Mouse (Mus musculus) monocyte, adult 2 months (primary cell): ENCODE measurements at regions not wholly inside any gene's neighbourhood (a gene's known extent, or its start where the extent isn't known, plus 50 kb on each side); places are given as distances from the start of the nearest gene placed in this dataset.

Source experiments
- DNase-seq, 2 experiments: peaks; one replicate each; pipeline ENCODE4 v3.0.0; 2022; ENCODE audit warnings: low spot score in 2 of 2, low read depth in 1 of 2

- DNase-seq = no peak
These were observed 51.9 kb upstream of the Klf9 start for GRCm38 (mm10) chr19:23089081-23089480.

- no peak for DNase-seq
These were observed 51.1 kb upstream of the Klf9 start for GRCm38 (mm10) chr19:23089761-23090514.
